ENCODE assay signal across 21 mouse cellular contexts in the genomic region with DNA sequence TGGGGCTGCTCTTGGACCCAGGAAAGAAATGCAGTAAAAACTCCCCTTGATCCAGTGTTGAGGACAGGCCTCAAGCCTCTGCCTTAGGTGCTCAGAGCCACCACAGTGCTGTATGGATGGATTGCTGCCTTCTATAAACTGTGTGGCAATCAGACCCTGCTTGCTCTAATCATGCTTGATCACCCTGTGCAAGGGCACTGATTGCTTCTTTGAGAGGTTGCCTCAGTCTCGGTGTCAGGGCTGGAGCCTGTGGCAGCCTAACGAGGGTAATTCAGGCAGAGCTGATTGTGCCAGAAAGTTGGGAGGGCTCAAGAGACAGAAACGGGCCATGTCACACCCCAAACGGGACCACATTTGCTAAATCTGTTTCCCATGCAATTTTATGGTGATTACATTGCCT. TPM values are rescaled to one million over a fixed set of nuclear protein-coding genes. Genes with fewer than 3 reads are reported as not detected.
A peak's percentile ranks its signal among the peaks of the same experiment; 100 is the strongest.
DNase-seq lines count a peak whose midpoint lies in the region; ATAC-seq and TF ChIP-seq lines count a peak whose summit lies in the region.
"Had no signal": no experiment of that assay in that cellular context is flagged by ENCODE, and none has a peak within 500 bp of the region (broad histone marks: within the 10 kb centered on the region; RNA-seq: fewer than 3 reads in every experiment).

No protein-coding gene starts in this region.

- H3ac ChIP-seq in myocyte (ENCODE audit: control insufficient read depth, insufficient read length), result no peak overlapping the region

- H3K4me3 ChIP-seq in forebrain, embryonic 14.5 days (ENCODE audit: low read depth, low read length), result no peak overlapping the region
- no peak overlapping the region for H3K4me3 ChIP-seq in forebrain, embryonic 10.5 days
- no peak overlapping the region for H3K4me3 ChIP-seq in midbrain, embryonic 14.5 days (replicated peaks; ENCODE audit: low read depth, low read length)
- H3K4me3 ChIP-seq in midbrain, embryonic 10.5 days, result no peak overlapping the region
- H3K4me3 ChIP-seq in forebrain, postnatal 0 days (ENCODE audit: low read depth, low read length), result no peak overlapping the region
- no peak overlapping the region for H3K4me3 ChIP-seq in myocyte
- H3K4me3 ChIP-seq: embryonic facial prominence, embryonic 15.5 days; heart, embryonic 13.5 days; layer of hippocampus, adult 2 months had no signal

- no peaks in the 10 kb centered on the region for H3K9me3 ChIP-seq in forebrain, embryonic 14.5 days (replicated peaks; ENCODE audit: control insufficient read depth, low read length)
- H3K9me3 ChIP-seq in forebrain, embryonic 10.5 days, result no peaks in the 10 kb centered on the region
- H3K9me3 ChIP-seq in midbrain, embryonic 14.5 days (ENCODE audit: control insufficient read depth, low read length), result no peaks in the 10 kb centered on the region
- no peaks in the 10 kb centered on the region for H3K9me3 ChIP-seq in midbrain, embryonic 10.5 days (replicated peaks)
- H3K9me3 ChIP-seq in forebrain, postnatal 0 days (ENCODE audit: low read length), result no peaks in the 10 kb centered on the region
- H3K9me3 ChIP-seq: embryonic facial prominence, embryonic 15.5 days; heart, embryonic 13.5 days had no signal

- DNase-seq in forebrain, embryonic 14.5 days (ENCODE audit: low spot score), result peak; percentile 23
- no peak for DNase-seq in forebrain, embryonic 10.5 days (ENCODE audit: extremely low spot score, low spot score)
- DNase-seq in midbrain, embryonic 14.5 days, result no peak
- no peak for DNase-seq in midbrain, embryonic 10.5 days (ENCODE audit: low spot score)
- DNase-seq in forebrain, postnatal 0 days, result no peak
- DNase-seq: cerebellum, postnatal 10 days; gastrocnemius, postnatal 10 days; heart, adult 18-20 months; kidney, adult 2 months; kidney, postnatal 14 days; right cerebral cortex, postnatal 25 days; thymus, postnatal 36 days had no signal

- WGBS in forebrain, embryonic 14.5 days, result 28% methylated on average over 4 of the region's 4 CpGs
- 55% methylated on average over 4 of the region's 4 CpGs for WGBS in forebrain, embryonic 10.5 days
- 47% methylated on average over 4 of the region's 4 CpGs for WGBS in midbrain, embryonic 14.5 days
- WGBS in midbrain, embryonic 10.5 days, result 74% methylated on average over 4 of the region's 4 CpGs
- 23% methylated on average over 4 of the region's 4 CpGs for WGBS in forebrain, postnatal 0 days

- H3K27ac ChIP-seq in forebrain, embryonic 14.5 days (ENCODE audit: low read depth, low read length), result no peak overlapping the region
- no peak overlapping the region for H3K27ac ChIP-seq in forebrain, embryonic 10.5 days
- peak overlapping the region; percentile 32; the same call in 1 of the 2 replicates for H3K27ac ChIP-seq in midbrain, embryonic 14.5 days (replicated peaks; ENCODE audit: low read depth, low read length)
- H3K27ac ChIP-seq in midbrain, embryonic 10.5 days (replicated peaks), result no peak overlapping the region
- H3K27ac ChIP-seq in forebrain, postnatal 0 days (ENCODE audit: low read depth, low read length), result no peak overlapping the region
- H3K27ac ChIP-seq: embryonic facial prominence, embryonic 15.5 days; heart, embryonic 13.5 days; layer of hippocampus, adult 2 months; liver, embryonic 14.5 days; macrophage had no signal

- no peaks in the 10 kb centered on the region for H3K4me1 ChIP-seq in forebrain, embryonic 14.5 days (ENCODE audit: control insufficient read depth, insufficient read depth, low read length)
- peaks cover 13% of the 10 kb centered on the region for H3K4me1 ChIP-seq in forebrain, embryonic 10.5 days
- peaks cover 7% of the 10 kb centered on the region for H3K4me1 ChIP-seq in midbrain, embryonic 14.5 days (ENCODE audit: control insufficient read depth, insufficient read depth, low read length)
- H3K4me1 ChIP-seq in midbrain, embryonic 10.5 days, result peaks cover 22% of the 10 kb centered on the region
- H3K4me1 ChIP-seq in forebrain, postnatal 0 days (ENCODE audit: insufficient read depth), result no peaks in the 10 kb centered on the region

- peaks cover 36% of the 10 kb centered on the region for H3K36me3 ChIP-seq in forebrain, embryonic 14.5 days (ENCODE audit: control insufficient read depth, insufficient read depth, low read length)
- peaks cover 40% of the 10 kb centered on the region for H3K36me3 ChIP-seq in forebrain, embryonic 10.5 days (replicated peaks)
- peaks cover 44% of the 10 kb centered on the region for H3K36me3 ChIP-seq in midbrain, embryonic 14.5 days (ENCODE audit: control insufficient read depth, insufficient read depth, low read length)
- peaks cover 46% of the 10 kb centered on the region for H3K36me3 ChIP-seq in midbrain, embryonic 10.5 days
- peaks cover 38% of the 10 kb centered on the region; the same call in 1 of the 2 replicates for H3K36me3 ChIP-seq in forebrain, postnatal 0 days (ENCODE audit: insufficient read depth)
- peaks cover 4% of the 10 kb centered on the region for H3K36me3 ChIP-seq in myocyte (ENCODE audit: control insufficient read depth, insufficient read depth)

- ATAC-seq in forebrain, embryonic 14.5 days, result no peak; the same call in 1 of the 2 replicates
- ATAC-seq in midbrain, embryonic 14.5 days (ENCODE audit: low FRiP score, low TSS enrichment), result no peak
- peak; percentile 56 for ATAC-seq in forebrain, postnatal 0 days
- ATAC-seq in erythroblast, adult 5-6 weeks (replicated peaks; ENCODE audit: low FRiP score, poor library complexity, severe bottlenecking), result no peak
- ATAC-seq: activated CD4-positive, CD25-positive, alpha-beta regulatory T cell, adult 4 months; inflammation-experienced regulatory T-cells, adult 6 months had no signal

- no peak for TF ChIP-seq CTCF in forebrain, postnatal 0 days (IDR thresholded peaks at IDR 0.05; ENCODE audit: low read depth)

- no peaks in the 10 kb centered on the region for H3K79me2 ChIP-seq in myocyte (ENCODE audit: control insufficient read depth, insufficient read depth)

- H3K27me3 ChIP-seq in forebrain, embryonic 14.5 days (replicated peaks; ENCODE audit: control insufficient read depth, insufficient read depth, low read length), result no peaks in the 10 kb centered on the region
- no peaks in the 10 kb centered on the region for H3K27me3 ChIP-seq in forebrain, embryonic 10.5 days (ENCODE audit: poor library complexity, severe bottlenecking)
- no peaks in the 10 kb centered on the region for H3K27me3 ChIP-seq in midbrain, embryonic 14.5 days (ENCODE audit: control insufficient read depth, insufficient read depth, low read length)
- no peaks in the 10 kb centered on the region for H3K27me3 ChIP-seq in midbrain, embryonic 10.5 days (ENCODE audit: low read depth, poor library complexity, severe bottlenecking)
- no peaks in the 10 kb centered on the region for H3K27me3 ChIP-seq in forebrain, postnatal 0 days (ENCODE audit: insufficient read depth, low read length)
- no peaks in the 10 kb centered on the region for H3K27me3 ChIP-seq in myocyte (ENCODE audit: control insufficient read depth, insufficient read depth, insufficient read length)
- H3K27me3 ChIP-seq: embryonic facial prominence, embryonic 15.5 days; heart, embryonic 13.5 days had no signal

- H3K4me2 ChIP-seq in forebrain, embryonic 14.5 days (ENCODE audit: low read length), result no peak overlapping the region
- H3K4me2 ChIP-seq in midbrain, embryonic 14.5 days (ENCODE audit: low read length), result no peak overlapping the region
- no peak overlapping the region for H3K4me2 ChIP-seq in forebrain, postnatal 0 days (ENCODE audit: low read depth)
- no peak overlapping the region for H3K4me2 ChIP-seq in myocyte (ENCODE audit: low read depth)
- H3K4me2 ChIP-seq: embryonic facial prominence, embryonic 15.5 days; heart, embryonic 13.5 days had no signal

- peak; percentile 12 for TF ChIP-seq POLR2A in myocyte (IDR thresholded peaks at IDR 0.05; ENCODE audit: insufficient read length, low read depth)

- H3K9ac ChIP-seq in forebrain, embryonic 14.5 days (ENCODE audit: low read length), result no peak overlapping the region
- H3K9ac ChIP-seq in midbrain, embryonic 14.5 days (replicated peaks; ENCODE audit: low read length), result no peak overlapping the region
- no peak overlapping the region for H3K9ac ChIP-seq in forebrain, postnatal 0 days
- H3K9ac ChIP-seq: embryonic facial prominence, embryonic 15.5 days; heart, embryonic 13.5 days; liver, embryonic 14.5 days had no signal

TF ChIP-seq in myocyte, 11 proteins besides CTCF, POLR2A, EP300 and RAD21:
- TF ChIP-seq E2F4 (IDR thresholded peaks at IDR 0.05; ENCODE audit: insufficient read depth), result no peak
- no peak for TF ChIP-seq TCF3 (IDR thresholded peaks at IDR 0.05; ENCODE audit: insufficient read length, low read depth)
- TF ChIP-seq MAX (IDR thresholded peaks at IDR 0.05; ENCODE audit: low read depth), result no peak
- no peak for TF ChIP-seq MYOD1 (IDR thresholded peaks at IDR 0.05; ENCODE audit: control insufficient read depth in 1 of 3, insufficient read length in 2 of 3, low read depth in 2 of 3)
- TF ChIP-seq POLR2AphosphoS2 (IDR thresholded peaks at IDR 0.05; ENCODE audit: insufficient read length, low read depth), result peak; percentile 9
- no peak for TF ChIP-seq CEBPB (IDR thresholded peaks at IDR 0.05; ENCODE audit: insufficient read depth, poor library complexity, severe bottlenecking)

RNA-seq across cellular contexts. Expression of gene Plxna1, which starts 47.2 kb away (rescaled TPM):
- polyA plus RNA-seq in forebrain, embryonic 14.5 days (2014; fragmentation: Nextera tagmentation; extraction: Ambion mirVana), result 26.8 and 31.9 TPM in 2 replicates
- polyA plus RNA-seq in forebrain, embryonic 10.5 days (2016; fragmentation: Nextera tagmentation; extraction: Ambion mirVana), result 22.4 and 26.6 TPM in 2 replicates
- 62.6 and 76.4 TPM in 2 replicates for polyA plus RNA-seq in midbrain, embryonic 14.5 days (2014; fragmentation: Nextera tagmentation; extraction: Ambion mirVana)
- polyA plus RNA-seq in midbrain, embryonic 10.5 days (2016; fragmentation: Nextera tagmentation; extraction: Ambion mirVana), result 24.3 and 30.4 TPM in 2 replicates
- 78.2 and 111 TPM in 2 replicates for total RNA-seq in forebrain, postnatal 0 days (2014; rRNA removed)
- 20.3 and 42.1 TPM in 2 replicates for polyA plus RNA-seq in forebrain, postnatal 0 days (2015; fragmentation: Nextera tagmentation; extraction: Ambion mirVana)
- 64.4 TPM for polyA plus RNA-seq in myocyte (2012; fragmentation: generic; extraction: Trizol)
- 1.3 and 1.7 TPM in 2 replicates for total RNA-seq in erythroblast, adult 5-6 weeks (2015; ENCODE audit: low replicate concordance)
- total RNA-seq in erythroblast, adult 5-6 weeks (2017; ENCODE audit: low replicate concordance), result 0.68 and 0.84 TPM in 2 replicates
